Mouse (Mus musculus) cerebellum, adult 11 months (tissue): Measurements from ENCODE around the gene Gm43064.

Source experiments
- DNase-seq: peaks from one replicate; pipeline ENCODE4 v3.0.0; 2022

Gene Gm43064

DNA sequence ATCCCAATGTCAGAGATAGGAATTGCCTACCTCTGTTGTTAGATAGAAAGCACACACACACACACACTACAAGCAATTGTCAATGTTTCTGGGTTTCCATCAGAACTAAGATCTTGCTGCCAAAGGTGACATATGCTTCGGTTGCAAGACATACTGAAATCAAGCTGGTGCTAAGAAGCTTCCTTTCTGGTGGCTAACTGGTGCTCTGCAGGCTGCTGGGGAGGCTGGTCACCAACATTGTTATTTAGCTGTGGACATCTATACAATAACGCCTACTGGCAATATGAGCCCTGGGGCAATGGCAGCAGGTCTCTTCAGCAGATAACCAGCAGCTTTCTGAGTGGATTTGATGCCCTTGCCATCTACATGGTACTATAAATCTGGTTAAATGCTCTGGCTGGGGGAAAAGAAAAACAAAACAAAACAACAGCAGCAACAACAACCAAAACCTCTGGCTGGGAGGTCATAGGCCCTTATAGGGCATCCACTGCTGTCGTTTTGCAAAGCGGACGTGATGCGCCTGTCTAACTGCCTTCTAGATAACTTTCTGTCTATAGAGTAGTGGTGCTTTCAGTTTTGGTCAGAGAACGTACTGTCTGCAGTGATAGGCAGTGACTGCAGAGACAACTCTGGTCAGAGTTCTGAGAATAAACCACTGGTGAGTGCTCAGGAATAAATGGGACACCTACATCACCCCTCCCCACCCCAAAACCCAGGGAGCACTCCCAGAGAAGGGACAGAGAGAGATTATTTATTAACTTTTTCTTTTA is 47.8 kb downstream of the Gm43064 start:
- peak; percentile 29 for DNase-seq

DNA sequence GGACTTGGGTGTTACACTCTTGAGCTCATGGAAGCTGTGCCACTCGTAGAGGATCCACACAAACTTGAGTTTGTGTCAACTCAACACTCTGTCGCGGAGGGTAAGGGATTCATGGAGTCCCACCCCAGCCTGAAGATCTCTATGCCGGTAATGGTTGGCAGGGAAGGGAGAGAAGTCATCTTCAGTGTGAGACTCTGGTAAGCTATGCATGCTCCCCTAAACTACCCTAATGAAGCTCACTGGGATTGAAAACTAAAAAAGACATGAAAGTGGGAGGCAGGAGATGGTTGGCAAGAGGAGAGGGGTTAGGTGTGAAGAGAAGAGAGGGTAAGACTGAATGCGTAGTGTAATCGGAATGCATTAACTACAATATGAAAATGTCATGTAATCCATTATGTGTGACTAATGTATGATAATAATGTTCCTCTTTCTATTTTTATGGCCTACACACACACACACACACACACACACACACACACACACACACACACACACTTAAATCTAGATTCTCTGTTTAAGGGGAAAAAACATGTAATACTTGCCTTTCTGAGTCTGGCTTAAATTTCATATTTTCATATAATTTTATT is 48.7 kb downstream of the Gm43064 start:
- no peak for DNase-seq

- DNase-seq: no peak
Measured at GRCm38 (mm10) chr3:103858881-103859801, 49.8 kb downstream of the Gm43064 start, which contains the start of gene Ptpn22. Ptpn22 (plus strand) TSS chr3:103859795.

DNA sequence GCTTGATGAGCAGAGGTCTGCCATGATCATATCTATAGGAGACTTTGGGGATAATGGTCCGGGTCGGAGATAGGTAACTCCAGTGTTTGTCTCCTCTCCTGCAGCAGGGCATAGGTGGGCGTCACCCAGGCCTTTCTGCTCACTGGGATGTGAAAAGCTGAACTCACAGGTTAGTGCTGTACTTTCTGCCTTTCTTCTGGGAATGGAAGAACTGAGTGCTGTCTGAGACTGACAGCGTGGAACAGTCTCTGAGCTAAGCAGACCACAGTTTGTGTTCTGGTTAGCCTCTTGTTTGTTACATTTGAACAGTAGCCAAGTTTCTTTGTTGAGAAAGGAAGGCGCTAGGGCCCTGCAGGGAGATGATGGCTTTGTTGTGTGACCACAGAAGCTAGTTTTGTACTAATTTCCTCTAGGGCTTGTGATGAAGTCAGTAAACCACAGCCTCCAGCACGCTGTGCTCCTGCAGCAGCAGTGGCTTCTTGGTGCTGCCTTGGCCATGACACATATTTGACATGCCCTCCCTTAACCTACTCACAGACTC is 50.5 kb downstream of the Gm43064 start:
- DNase-seq: no peak

- DNase-seq: no peak
Measured at GRCm38 (mm10) chr3:103862721-103863220, 53.4 kb downstream of the Gm43064 start.

DNA sequence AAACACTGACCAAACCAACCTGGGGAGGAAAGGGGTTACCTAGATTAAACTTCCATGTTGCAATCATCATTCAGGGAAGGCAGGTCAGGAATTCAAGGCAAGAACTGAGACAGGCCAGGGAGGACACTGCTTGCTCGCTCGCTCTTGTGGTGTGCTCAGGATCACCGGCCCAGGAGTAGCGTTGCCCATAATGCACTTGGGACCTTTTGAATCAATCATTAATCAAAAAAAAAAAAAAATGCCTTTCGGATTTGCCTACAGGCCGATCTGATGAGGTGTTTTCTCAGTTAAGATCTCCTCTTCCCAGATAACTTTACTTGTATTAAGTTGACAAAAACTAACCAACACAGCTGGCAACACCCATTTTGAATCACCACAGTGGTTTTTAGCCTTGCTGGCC is 54.8 kb downstream of the Gm43064 start:
- DNase-seq: no peak

DNA sequence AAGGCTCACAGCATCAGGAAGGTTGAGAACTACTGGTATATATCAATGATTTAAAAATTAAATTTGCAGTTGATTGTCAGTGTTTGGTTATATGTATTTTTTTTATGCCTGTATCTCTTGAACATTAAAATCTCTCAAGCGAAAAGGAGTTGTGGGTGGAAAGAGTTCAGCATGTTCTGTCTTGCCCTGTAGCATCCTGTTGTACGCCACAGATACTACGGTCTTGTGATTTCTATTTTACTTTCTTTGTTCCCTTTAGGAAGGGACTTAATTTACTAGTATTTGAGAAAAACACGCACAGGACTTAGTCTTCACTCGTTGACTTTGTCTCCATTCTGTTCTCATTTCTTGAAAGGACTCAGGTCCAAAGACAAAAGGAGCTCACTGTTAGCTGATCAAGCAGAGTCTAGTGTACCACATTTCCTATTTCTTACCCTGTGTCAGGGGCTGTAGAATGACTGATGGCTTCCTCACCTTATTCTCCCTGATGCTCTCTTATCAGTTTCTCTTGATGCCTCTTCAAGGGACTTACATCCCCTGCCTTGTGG is 58.1 kb downstream of the Gm43064 start:
- no peak for DNase-seq

- no peak for DNase-seq
Measured at GRCm38 (mm10) chr3:103868008-103868407, 58.6 kb downstream of the Gm43064 start.

DNA sequence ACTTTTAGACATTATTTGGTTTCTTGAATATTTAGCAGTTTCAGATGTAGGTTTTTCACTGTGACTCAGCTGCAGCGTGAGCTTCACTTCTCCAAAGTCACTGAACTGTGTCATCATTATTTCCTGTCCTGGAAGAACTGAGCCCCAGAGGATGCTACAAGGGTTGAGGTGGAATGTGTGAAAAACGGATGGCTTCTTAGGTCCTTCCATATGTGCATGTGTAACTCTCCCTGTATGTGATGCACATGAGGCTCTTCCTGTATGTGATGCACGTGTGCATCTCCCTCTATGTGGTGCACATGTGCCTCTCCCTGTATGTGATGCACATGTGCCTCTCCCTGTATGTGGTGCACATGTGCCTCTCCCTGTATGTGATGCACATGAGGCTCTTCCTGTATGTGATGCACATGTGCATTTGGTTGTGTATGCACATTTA is 63.3 kb downstream of the Gm43064 start:
- no peak for DNase-seq

DNA sequence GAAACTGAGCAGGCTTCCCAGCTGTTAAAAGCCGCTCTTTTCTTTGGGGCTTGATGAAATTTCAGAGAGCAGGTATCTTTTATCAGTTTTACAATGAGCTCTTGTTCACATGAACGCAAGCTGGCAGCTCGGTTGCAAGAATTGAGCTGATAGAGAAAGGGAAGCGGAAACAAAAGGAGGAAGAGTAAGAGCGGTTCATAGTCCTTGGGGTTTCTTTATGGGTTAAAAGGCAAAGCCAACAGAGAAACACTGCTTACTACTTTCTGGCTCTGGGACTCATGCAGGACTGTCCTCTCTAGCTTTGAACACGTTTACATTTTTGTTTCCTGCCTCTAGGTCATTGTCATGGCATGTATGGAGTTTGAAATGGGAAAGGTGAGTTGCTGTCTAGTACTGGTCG is 65.0 kb downstream of the Gm43064 start:
- DNase-seq: no peak

DNA sequence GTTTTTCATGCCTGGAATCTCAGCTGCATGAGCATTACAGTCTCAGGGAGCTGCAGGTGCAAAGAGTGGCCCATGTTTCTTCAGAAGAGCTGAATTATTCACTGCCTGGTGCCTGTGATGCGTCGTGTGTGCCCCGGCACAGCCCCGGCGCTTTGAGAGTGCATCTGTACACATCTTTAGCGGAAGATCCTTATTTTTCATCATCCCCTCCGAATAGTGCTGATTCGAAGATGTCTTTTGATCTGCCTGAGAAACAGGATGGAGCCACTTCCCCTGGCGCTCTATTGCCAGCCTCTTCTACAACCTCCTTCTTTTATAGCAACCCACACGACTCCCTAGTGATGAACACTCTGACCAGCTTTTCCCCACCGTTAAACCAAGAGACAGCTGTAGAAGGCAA is 76.6 kb downstream of the Gm43064 start:
- no peak for DNase-seq

- peak; percentile 30 for DNase-seq
Measured at GRCm38 (mm10) chr3:103887581-103887980, 78.2 kb downstream of the Gm43064 start.
